Mouse (Mus musculus): ENCODE data around the gene Ntpcr.

GRCm38 (mm10) chr8:125722675-125723074, 7.1 kb upstream of the Ntpcr start:
- TF ChIP-seq CTCF (IDR thresholded peaks at IDR 0.05; ENCODE audit: low read depth) (no peak), EP300 (optimal IDR thresholded peaks at IDR 0.05) (no peak)
